In the genomic region with DNA sequence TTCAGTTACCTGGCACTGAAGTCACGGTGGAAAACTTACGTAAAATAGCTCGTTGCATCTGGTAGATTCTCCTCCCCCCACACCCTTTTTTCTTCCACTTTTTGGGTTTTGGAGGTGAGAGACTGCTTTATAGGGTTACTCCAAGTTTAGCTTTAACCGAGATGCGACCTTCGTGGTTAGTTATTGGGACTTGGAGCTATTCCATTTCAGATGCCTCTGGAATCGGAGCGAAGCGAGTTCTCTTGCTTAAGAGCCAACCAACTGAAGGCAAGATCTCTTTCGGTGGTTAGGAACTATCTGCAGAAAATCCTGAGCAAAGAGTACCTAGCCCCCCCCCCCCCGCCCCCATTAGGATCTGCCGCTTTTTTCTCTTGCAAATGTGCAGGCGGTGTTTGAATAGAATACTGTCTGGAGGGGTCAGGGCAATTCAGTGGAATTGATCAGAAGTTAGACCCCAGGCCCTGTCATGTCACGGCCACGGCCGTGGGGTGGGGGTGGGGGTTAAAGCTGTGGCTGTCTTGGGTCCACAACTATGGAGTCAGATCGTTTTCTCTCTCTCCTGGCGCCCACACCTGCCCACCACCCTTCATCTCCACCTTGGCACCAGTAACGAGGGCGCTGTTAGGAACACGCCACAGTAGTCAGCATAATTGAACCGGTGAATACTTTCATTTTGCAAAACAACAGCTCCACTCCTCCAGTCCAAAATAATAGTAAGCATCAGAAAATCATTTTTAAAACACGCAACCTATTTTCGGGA, we compare ENCODE assay signal across 8 mouse cellular contexts.
DNase-seq lines count a peak whose midpoint lies in the region; ATAC-seq and TF ChIP-seq lines count a peak whose summit lies in the region.

No protein-coding gene starts in this region.

- peaks cover 52% of the 10 kb centered on the region for H3K27me3 ChIP-seq in heart, embryonic 12.5 days (replicated peaks)
- H3K27me3 ChIP-seq in forebrain, embryonic 10.5 days (ENCODE audit: poor library complexity, severe bottlenecking) = peaks cover 97% of the 10 kb centered on the region
- peaks cover 77% of the 10 kb centered on the region for H3K27me3 ChIP-seq in liver, embryonic 12.5 days (replicated peaks)

- H3K9me3 ChIP-seq in heart, embryonic 12.5 days (replicated peaks) = no peaks in the 10 kb centered on the region
- H3K9me3 ChIP-seq in ES-E14 (ENCODE audit: control insufficient read depth, insufficient read depth, low read depth, low read length) = no peaks in the 10 kb centered on the region
- H3K9me3 ChIP-seq in forebrain, embryonic 10.5 days = no peaks in the 10 kb centered on the region
- H3K9me3 ChIP-seq in liver, embryonic 12.5 days (replicated peaks) = no peaks in the 10 kb centered on the region

- H3K9ac ChIP-seq in heart, embryonic 12.5 days = no peak overlapping the region
- no peak overlapping the region for H3K9ac ChIP-seq in ES-E14 (ENCODE audit: insufficient read depth, low read depth, low read length, poor library complexity, severe bottlenecking)
- no peak overlapping the region for H3K9ac ChIP-seq in liver, embryonic 12.5 days

- 3% methylated on average over 24 of the region's 24 CpGs for WGBS in heart, embryonic 12.5 days
- WGBS in forebrain, embryonic 10.5 days = 1% methylated on average over 24 of the region's 24 CpGs
- 3% methylated on average over 24 of the region's 24 CpGs for WGBS in liver, embryonic 12.5 days (ENCODE audit: insufficient replicate concordance)

- H3K4me1 ChIP-seq in heart, embryonic 12.5 days (replicated peaks) = peaks cover 28% of the 10 kb centered on the region
- peaks cover 2 to 7% of the 10 kb centered on the region in 2 experiments for H3K4me1 ChIP-seq in ES-E14 (ENCODE audit: control insufficient read depth in 2 of 2, insufficient read depth in 2 of 2, low read length in 2 of 2, poor library complexity in 1 of 2)
- H3K4me1 ChIP-seq in forebrain, embryonic 10.5 days = peaks cover 7% of the 10 kb centered on the region; the same call in 1 of the 2 replicates
- H3K4me1 ChIP-seq in liver, embryonic 12.5 days = peaks cover 18% of the 10 kb centered on the region

- intact Hi-C loops in gastrocnemius, postnatal 36 days (cut with DNase I) = no loop called here

- no peak for DNase-seq in heart, adult 9 months (ENCODE audit: low spot score in 2 of 2)
- no peak for DNase-seq in ES-E14 (ENCODE audit: low read depth, low spot score)
- peak; percentile 61 for DNase-seq in forebrain, embryonic 10.5 days (ENCODE audit: extremely low spot score, low spot score)
- no peak for DNase-seq in urinary bladder, adult 18-20 months (ENCODE audit: low spot score in 2 of 2)
- DNase-seq in gastrocnemius, postnatal 36 days = no peak
- DNase-seq in thymus, adult 18-20 months = no peak

- peak overlapping the region; percentile 66 for H3K4me2 ChIP-seq in heart, embryonic 12.5 days
- H3K4me2 ChIP-seq in liver, embryonic 12.5 days = peak overlapping the region; percentile 30

- H3K27ac ChIP-seq in heart, embryonic 12.5 days (ENCODE audit: poor library complexity, severe bottlenecking) = no peak overlapping the region
- no peak overlapping the region for H3K27ac ChIP-seq in ES-E14 (ENCODE audit: insufficient read depth, low read depth, low read length, poor library complexity, severe bottlenecking)
- H3K27ac ChIP-seq in forebrain, embryonic 10.5 days = peak overlapping the region; percentile 100
- H3K27ac ChIP-seq in liver, embryonic 12.5 days = no peak overlapping the region

- in situ Hi-C loops in ES-E14 (cut with MboI; ENCODE audit: low sequenced_read_pairs in 2 of 2, unreplicated experiment in 2 of 2) = loop anchor here in 1 of 2 experiments (10.0 kb wide), 1 partner anchor 611 kb away; no protein-coding TSS in a partner anchor

- no peaks in the 10 kb centered on the region for H3K36me3 ChIP-seq in heart, embryonic 12.5 days
- H3K36me3 ChIP-seq in ES-E14 (ENCODE audit: control insufficient read depth, insufficient read depth, low read length, poor library complexity, severe bottlenecking) = no peaks in the 10 kb centered on the region
- peaks cover 71% of the 10 kb centered on the region for H3K36me3 ChIP-seq in forebrain, embryonic 10.5 days (replicated peaks)
- H3K36me3 ChIP-seq in liver, embryonic 12.5 days = no peaks in the 10 kb centered on the region

- ATAC-seq in heart, embryonic 12.5 days (ENCODE audit: insufficient number of reproducible peaks, low FRiP score) = no peak
- no peak for ATAC-seq in liver, embryonic 12.5 days

- H3K4me3 ChIP-seq in heart, embryonic 12.5 days = peak overlapping the region; percentile 41
- H3K4me3 ChIP-seq in ES-E14 (ENCODE audit: insufficient read depth in 1 of 2, low read depth in 1 of 2, low read length in 2 of 2, poor library complexity in 1 of 2, severe bottlenecking in 1 of 2) = peak overlapping the region; percentile 33 to 72; a peak in 3 of 4 replicates
- peak overlapping the region; percentile 84 for H3K4me3 ChIP-seq in forebrain, embryonic 10.5 days
- peak overlapping the region; percentile 10; the same call in 1 of the 2 replicates for H3K4me3 ChIP-seq in liver, embryonic 12.5 days

TF ChIP-seq in ES-E14, 5 proteins besides CTCF, POLR2A, EP300 and RAD21:
- no peak for TF ChIP-seq ZC3H11A (IDR thresholded peaks at IDR 0.05; ENCODE audit: borderline replicate concordance, low read depth, low read length)
- no peak for TF ChIP-seq ZNF384 (IDR thresholded peaks at IDR 0.05; ENCODE audit: low read depth, low read length)
- no peak for TF ChIP-seq MAFK (IDR thresholded peaks at IDR 0.05; ENCODE audit: insufficient read depth, low read depth, low read length)
- TF ChIP-seq CHD2 (IDR thresholded peaks at IDR 0.05; ENCODE audit: low read depth, low read length) = no peak
- TF ChIP-seq HCFC1 (IDR thresholded peaks at IDR 0.05; ENCODE audit: borderline replicate concordance, insufficient read depth, low read length) = no peak

Comparison
In these comparisons a context has a peak if more than half of its experiments do, and no peak if none do; other contexts are left out.
1. H3K4me3 ChIP-seq: peak in every context shown above with its lines; median percentile 84 in forebrain, embryonic 10.5 days; 52 in ES-E14; 41 in heart, embryonic 12.5 days; 10 in liver, embryonic 12.5 days.